Mouse (Mus musculus) limb, embryonic 10.5 days (tissue): ENCODE results near the gene Fam117b. TPM values are rescaled to one million over a fixed set of nuclear protein-coding genes. Genes with fewer than 3 reads are reported as not detected.

Experiments
- DNase-seq: peaks from one replicate; pipeline ENCODE4 v3.0.0-alpha.2; 2017; ENCODE audit warnings: low spot score
- H3K27ac ChIP-seq: fragments of 300-500 bp; sonication (generic); 2 replicates; pipeline ENCODE4 v1.5.1; 2016; ENCODE audit warnings: mild to moderate bottlenecking
- H3K27me3 ChIP-seq: fragments of 300-500 bp; sonication (generic); 2 replicates; pipeline ENCODE4 v1.6.1; 2016; ENCODE audit warnings: low read depth, mild to moderate bottlenecking; ENCODE audit not compliant: poor library complexity, severe bottlenecking
- H3K36me3 ChIP-seq: fragments of 300-500 bp; sonication (generic); 2 replicates; pipeline ENCODE4 v1.6.1; 2016; ENCODE audit warnings: mild to moderate bottlenecking, moderate library complexity
- H3K4me1 ChIP-seq: fragments of 300-500 bp; sonication (generic); 2 replicates; pipeline ENCODE4 v1.6.1; 2016
- H3K4me3 ChIP-seq: fragments of 300-500 bp; sonication (generic); 2 replicates; pipeline ENCODE4 v1.5.1; 2016; ENCODE audit warnings: mild to moderate bottlenecking, moderate library complexity
- H3K9me3 ChIP-seq: fragments of 300-500 bp; sonication (generic); replicated peaks from 2 replicates; pipeline ENCODE4 v1.6.1; 2016; ENCODE audit warnings: mild to moderate bottlenecking
- WGBS: fragments of 180-500 bp; shearing (Covaris S2); methylation state at CpG from one replicate; pipeline ENCODE4 v1.1.7; 2016; 5-methylcytosine and 5-hydroxymethylcytosine counted together
- polyA plus RNA-seq: library from polyadenylated mRNA; unstranded; fragments of >200 nt; fragmentation: Nextera tagmentation; extraction: Ambion mirVana; gene quantifications from 2 replicates; pipeline ENCODE4 v1.2.1, GENCODE M21; 2016

Gene Fam117b
- polyA plus RNA-seq, 1 experiment from 2014 or later = 12.3 TPM

GRCm38 (mm10) chr1:60016136-60016611, 103.4 kb downstream of the Fam117b start:
- DNase-seq = no peak
- Histone ChIP-seq H3K36me3 (no peaks in the 10 kb centered on the region), H3K4me3 (no peak overlapping the region), H3K27ac (no peak overlapping the region), H3K9me3 (no peaks in the 10 kb centered on the region), H3K4me1 (peaks cover 4% of the 10 kb centered on the region), H3K27me3 (no peaks in the 10 kb centered on the region)
- whole genome bisulfite sequencing = 86% methylated on average over 5 of the region's 5 CpGs

- no peaks in the 10 kb centered on the region for H3K36me3 ChIP-seq
- H3K27me3 ChIP-seq = no peaks in the 10 kb centered on the region
- no peaks in the 10 kb centered on the region for H3K9me3 ChIP-seq
- DNase-seq = no peak
- peaks cover 4% of the 10 kb centered on the region for H3K4me1 ChIP-seq
- no peak overlapping the region for H3K27ac ChIP-seq
- H3K4me3 ChIP-seq = no peak overlapping the region
- 82% methylated on average over 1 of the region's 1 CpGs for WGBS
Observed at GRCm38 (mm10) chr1:60017031-60017469, 104.2 kb downstream of the Fam117b start.

Other genes with a start within 250 kb of the Fam117b start
- gene Sumo1, start 242.2 kb upstream of the Fam117b start, polyA plus RNA-seq = 583 and 618 TPM in 2 replicates
- gene Nop58, start 228.0 kb upstream of the Fam117b start, polyA plus RNA-seq = 292 and 307 TPM in 2 replicates
- 5.1 and 8.0 TPM in 2 replicates for gene Bmpr2, start 149.6 kb upstream of the Fam117b start, polyA plus RNA-seq
- 0.36 and 1.2 TPM in 2 replicates for gene Ica1l, start 130.2 kb downstream of the Fam117b start, polyA plus RNA-seq
- gene Carf, start 185.2 kb downstream of the Fam117b start, polyA plus RNA-seq = 4.3 and 6.3 TPM in 2 replicates
- 60.4 and 73.0 TPM in 2 replicates for gene Wdr12, start 185.6 kb downstream of the Fam117b start, polyA plus RNA-seq